Mouse (Mus musculus): ENCODE measurements around the gene Hmg20a. TPM values are rescaled to one million over a fixed set of nuclear protein-coding genes. Genes with fewer than 3 reads are reported as not detected.
A peak's percentile ranks its signal among the peaks of the same experiment; 100 is the strongest.

The Hmg20a gene
- total RNA-seq, 2 experiments from 2014 or later = 16.6 to 18.2 TPM

- intact Hi-C loops (cut with DNase I; ENCODE audit: low total_unique reads) = loop anchor here (5.0 kb wide), 1 partner anchor 90 kb away; the partner anchor contains the start of genes Hmg20a and Peak1
- no peak for DNase-seq
These were observed 89.3 kb downstream of the Hmg20a start for GRCm38 (mm10) chr9:56507682-56508061.

- no peak for DNase-seq
- intact Hi-C loops (cut with DNase I; ENCODE audit: low total_unique reads) = loop anchor here (5.0 kb wide), 1 partner anchor 92 kb away; the partner anchor contains the start of genes Hmg20a and Peak1
These were observed 90.5 kb downstream of the Hmg20a start for GRCm38 (mm10) chr9:56508835-56509451.

- no peak for DNase-seq
- intact Hi-C loops (cut with DNase I; ENCODE audit: low total_unique reads) = no loop called here
These were observed 91.9 kb downstream of the Hmg20a start for GRCm38 (mm10) chr9:56510281-56510680.

- no peak for DNase-seq
- intact Hi-C loops (cut with DNase I; ENCODE audit: low total_unique reads) = no loop called here
These were observed 94.1 kb downstream of the Hmg20a start for GRCm38 (mm10) chr9:56512486-56512885.

GRCm38 (mm10) chr9:56515110-56515509 is 96.7 kb downstream of the Hmg20a start:
- DNase-seq = no peak
- intact Hi-C loops (cut with DNase I; ENCODE audit: low total_unique reads) = no loop called here

GRCm38 (mm10) chr9:56516219-56516618 is 97.8 kb downstream of the Hmg20a start:
- no peak for DNase-seq
- intact Hi-C loops (cut with DNase I; ENCODE audit: low total_unique reads) = no loop called here

- intact Hi-C loops (cut with DNase I; ENCODE audit: low total_unique reads) = no loop called here
These were observed 98.4 kb downstream of the Hmg20a start for GRCm38 (mm10) chr9:56516692-56517263.

GRCm38 (mm10) chr9:56522281-56522680 is 103.9 kb downstream of the Hmg20a start:
- intact Hi-C loops (cut with DNase I; ENCODE audit: low total_unique reads) = no loop called here
- no peak for DNase-seq

More at GRCm38 (mm10) chr9:56516692-56517263, 98.4 kb downstream of the Hmg20a start:
- peak; percentile 45 for DNase-seq

GRCm38 (mm10) chr9:56527951-56528350 is 109.5 kb downstream of the Hmg20a start:
- intact Hi-C loops (cut with DNase I; ENCODE audit: low total_unique reads) = no loop called here

GRCm38 (mm10) chr9:56531991-56532390 is 113.6 kb downstream of the Hmg20a start:
- DNase-seq = no peak
- intact Hi-C loops (cut with DNase I; ENCODE audit: low total_unique reads) = no loop called here

More at GRCm38 (mm10) chr9:56527951-56528350, 109.5 kb downstream of the Hmg20a start:
- no peak for DNase-seq

GRCm38 (mm10) chr9:56533916-56534315 is 115.5 kb downstream of the Hmg20a start:
- DNase-seq = peak; percentile 35
- intact Hi-C loops (cut with DNase I; ENCODE audit: low total_unique reads) = no loop called here

GRCm38 (mm10) chr9:56534727-56535126 is 116.3 kb downstream of the Hmg20a start:
- intact Hi-C loops (cut with DNase I; ENCODE audit: low total_unique reads) = no loop called here

GRCm38 (mm10) chr9:56535361-56535760 is 117.0 kb downstream of the Hmg20a start:
- intact Hi-C loops (cut with DNase I; ENCODE audit: low total_unique reads) = no loop called here
- DNase-seq = no peak

More at GRCm38 (mm10) chr9:56534727-56535126, 116.3 kb downstream of the Hmg20a start:
- DNase-seq = no peak

GRCm38 (mm10) chr9:56540051-56540450 is 121.6 kb downstream of the Hmg20a start:
- DNase-seq = no peak
- intact Hi-C loops (cut with DNase I; ENCODE audit: low total_unique reads) = no loop called here

GRCm38 (mm10) chr9:56544687-56545475 is 126.5 kb downstream of the Hmg20a start:
- intact Hi-C loops (cut with DNase I; ENCODE audit: low total_unique reads) = no loop called here
- DNase-seq = no peak

Other genes with a start within 250 kb of the Hmg20a start
- gene Peak1, start 542 bp upstream of the Hmg20a start, total RNA-seq (2021) = 10 to 100 TPM; 17.1 to 18.3 TPM

All from gastrocnemius, postnatal 14 days (tissue).